Mouse (Mus musculus) heart, adult 2 months (tissue): ENCODE measurements around the gene Limk1.
A peak's percentile ranks its signal among the peaks of the same experiment; 100 is the strongest.

ENCODE experiments used
- CTCF ChIP-seq: fragments of 200-600 bp; IDR thresholded peaks from 2 replicates; pipeline ENCODE4 v1.8.1; 2022; ENCODE audit warnings: antibody characterized with exemption, mild to moderate bottlenecking, moderate library complexity
- POLR2A ChIP-seq: fragments of 200-500 bp; IDR thresholded peaks from 2 replicates; pipeline ENCODE4 v1.6.1; 2011; ENCODE audit warnings: mild to moderate bottlenecking, low read depth, low read length, control low read depth; ENCODE audit not compliant: insufficient read depth

GRCm38 (mm10) chr5:134669001-134669708, 19.2 kb downstream of the Limk1 start:
- TF ChIP-seq CTCF (0 out of 2 replicates have a peak, but pooled peaks have one; percentile 2), POLR2A (no peak)
